Mouse (Mus musculus): Measurements from ENCODE around the gene Fsip1. TPM values are rescaled to one million over a fixed set of nuclear protein-coding genes. Genes with fewer than 3 reads are reported as not detected.
A peak's percentile ranks its signal among the peaks of the same experiment; 100 is the strongest.
"Not testable (repeated sequence)": the region's sequence is repeated elsewhere in the genome, so short reads cannot be mapped to it uniquely, and the experiment has no call there.

Gene Fsip1
- polyA plus RNA-seq, 1 experiment from 2014 or later = 0.31 TPM

GRCm38 (mm10) chr2:118167731-118168130, 89.0 kb downstream of the Fsip1 start:
- ATAC-seq (ENCODE audit: insufficient number of reproducible peaks, low FRiP score, low TSS enrichment, low read depth) = no peak
- Histone ChIP-seq H3K36me3 (no peaks in the 10 kb centered on the region), H3K4me3 (no peak overlapping the region), H3K27me3 (no peaks in the 10 kb centered on the region), H3K4me1 (peaks cover 17% of the 10 kb centered on the region), H3K27ac (no peak overlapping the region), H3K4me2 (no peak overlapping the region), H3K9me3 (no peaks in the 10 kb centered on the region), H3K9ac (no peak overlapping the region)
- WGBS = 42% methylated on average over 4 of the region's 4 CpGs

DNA sequence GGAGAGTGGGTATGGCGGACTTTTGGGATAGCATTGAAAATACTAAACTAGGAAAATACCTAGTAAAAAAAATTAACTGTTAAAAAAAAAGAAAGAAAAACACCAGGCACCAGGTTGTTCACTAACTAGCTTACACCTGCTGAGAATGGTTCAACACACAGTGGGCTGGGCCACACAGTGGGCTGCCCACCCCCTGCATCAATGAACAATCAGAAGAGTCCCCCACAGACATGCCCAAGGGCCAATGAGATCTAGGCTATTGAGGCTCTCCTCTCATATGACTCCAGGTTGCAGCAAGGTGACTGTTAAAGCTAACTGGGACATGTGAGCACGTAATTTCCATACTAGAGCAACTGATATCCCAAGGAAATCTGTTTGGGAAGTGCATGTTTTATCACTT, 91.1 kb downstream of the Fsip1 start:
- Histone ChIP-seq H3K27me3 (no peaks in the 10 kb centered on the region), H3K4me1 (peaks cover 27% of the 10 kb centered on the region), H3K36me3 (no peaks in the 10 kb centered on the region), H3K9ac (no peak overlapping the region), H3K9me3 (no peaks in the 10 kb centered on the region), H3K27ac (no peak overlapping the region), H3K4me3 (no peak overlapping the region), H3K4me2 (no peak overlapping the region)
- 86% methylated on average over 2 of the region's 2 CpGs for WGBS
- no peak for ATAC-seq (ENCODE audit: insufficient number of reproducible peaks, low FRiP score, low TSS enrichment, low read depth)

GRCm38 (mm10) chr2:118164137-118164536, 92.6 kb downstream of the Fsip1 start:
- H3K4me1 ChIP-seq = peaks cover 43% of the 10 kb centered on the region
- H3K27me3 ChIP-seq = no peaks in the 10 kb centered on the region
- H3K36me3 ChIP-seq = no peaks in the 10 kb centered on the region
- H3K4me2 ChIP-seq = no peak overlapping the region
- ATAC-seq (ENCODE audit: insufficient number of reproducible peaks, low FRiP score, low TSS enrichment, low read depth) = no peak
- H3K9ac ChIP-seq = no peak overlapping the region
- H3K27ac ChIP-seq = no peak overlapping the region
- no peaks in the 10 kb centered on the region for H3K9me3 ChIP-seq
- no peak overlapping the region for H3K4me3 ChIP-seq
- WGBS = 43% methylated on average over 6 of the region's 6 CpGs

DNA sequence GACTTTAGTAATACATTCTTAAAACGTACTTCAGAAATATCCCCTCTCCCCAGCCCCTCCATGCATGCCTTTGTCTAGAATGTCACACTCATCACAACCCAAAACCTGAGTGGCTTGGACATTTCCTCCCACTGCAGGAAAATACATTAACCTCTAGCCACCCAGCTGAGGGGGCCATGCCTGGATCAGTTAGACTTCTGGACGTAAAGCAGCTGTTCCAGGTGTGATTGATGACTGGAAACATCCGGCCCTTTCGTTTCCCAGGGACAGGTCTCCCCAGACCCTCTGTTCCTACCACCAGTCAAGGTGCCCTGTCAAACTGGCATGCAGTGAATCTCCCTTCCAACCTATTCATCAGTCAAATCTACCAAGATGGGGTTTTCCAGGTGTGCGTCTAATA, 94.3 kb downstream of the Fsip1 start:
- Histone ChIP-seq H3K4me1 (peaks cover 49% of the 10 kb centered on the region), H3K9me3 (no peaks in the 10 kb centered on the region)

DNA sequence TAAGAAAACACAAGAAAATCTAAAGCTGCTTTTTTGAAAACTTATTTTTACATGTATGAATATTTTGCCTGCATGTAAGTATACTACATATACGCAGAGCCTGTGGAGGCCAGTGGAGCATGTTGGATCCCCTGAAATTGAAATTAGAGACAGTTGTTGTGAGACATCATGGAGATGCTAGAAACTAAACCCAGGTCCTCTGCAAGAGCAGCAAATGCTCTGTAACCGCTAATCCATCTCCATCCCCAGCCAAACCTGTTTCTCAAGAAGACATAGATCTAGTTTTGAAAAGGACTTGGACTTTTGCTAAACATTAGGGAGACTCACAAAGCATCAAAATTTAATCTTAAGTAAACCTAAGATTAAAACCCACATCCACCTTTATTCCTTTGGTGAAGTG, 95.8 kb downstream of the Fsip1 start:
- WGBS = 77% methylated on average over 2 of the region's 2 CpGs
- H3K9me3 ChIP-seq = no peaks in the 10 kb centered on the region
- H3K27ac ChIP-seq = peak overlapping the region; percentile 44; the same call in 1 of the 2 replicates
- no peak for ATAC-seq (ENCODE audit: insufficient number of reproducible peaks, low FRiP score, low TSS enrichment, low read depth)
- H3K27me3 ChIP-seq = no peaks in the 10 kb centered on the region
- no peak overlapping the region for H3K9ac ChIP-seq
- H3K4me1 ChIP-seq = peaks cover 49% of the 10 kb centered on the region
- no peaks in the 10 kb centered on the region for H3K36me3 ChIP-seq
- no peak overlapping the region for H3K4me2 ChIP-seq
- H3K4me3 ChIP-seq = no peak overlapping the region

More for the DNA sequence above, 94.3 kb downstream of the Fsip1 start:
- Histone ChIP-seq H3K4me2 (no peak overlapping the region), H3K9ac (no peak overlapping the region), H3K4me3 (no peak overlapping the region), H3K27me3 (no peaks in the 10 kb centered on the region), H3K27ac (peak overlapping the region; percentile 67), H3K36me3 (no peaks in the 10 kb centered on the region)
- no peak for ATAC-seq (ENCODE audit: insufficient number of reproducible peaks, low FRiP score, low TSS enrichment, low read depth)
- WGBS = 39% methylated on average over 5 of the region's 5 CpGs

GRCm38 (mm10) chr2:118160547-118160946, 96.2 kb downstream of the Fsip1 start:
- Histone ChIP-seq H3K4me2 (no peak overlapping the region), H3K36me3 (no peaks in the 10 kb centered on the region), H3K9ac (no peak overlapping the region), H3K4me1 (peaks cover 49% of the 10 kb centered on the region), H3K4me3 (no peak overlapping the region), H3K9me3 (no peaks in the 10 kb centered on the region), H3K27ac (peak overlapping the region; percentile 44; the same call in 1 of the 2 replicates), H3K27me3 (no peaks in the 10 kb centered on the region)
- ATAC-seq (ENCODE audit: insufficient number of reproducible peaks, low FRiP score, low TSS enrichment, low read depth) = no peak
- 23% methylated on average over 6 of the region's 6 CpGs for WGBS

DNA sequence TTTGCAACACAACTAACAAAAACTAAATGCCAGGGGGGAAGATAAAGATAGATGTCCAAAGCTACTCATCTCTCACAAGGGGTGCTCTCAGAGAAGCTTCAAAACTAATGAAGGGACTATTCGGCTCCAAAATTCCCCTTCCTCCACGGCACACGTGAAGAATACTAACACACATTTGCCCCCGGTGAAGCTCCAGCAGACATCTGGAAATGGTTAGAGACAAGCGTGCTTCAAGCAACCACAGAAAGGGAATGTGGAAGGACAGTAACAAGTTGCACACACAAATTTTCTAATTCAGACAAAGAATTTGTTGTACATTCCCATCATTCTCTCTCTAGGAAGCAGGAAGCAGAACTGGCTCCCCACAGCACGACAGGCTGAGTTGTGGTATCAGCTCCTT, 97.6 kb downstream of the Fsip1 start:
- Histone ChIP-seq H3K27ac (peak overlapping the region; percentile 34; the same call in 1 of the 2 replicates), H3K36me3 (no peaks in the 10 kb centered on the region), H3K27me3 (no peaks in the 10 kb centered on the region), H3K4me1 (peaks cover 48% of the 10 kb centered on the region), H3K4me2 (no peak overlapping the region), H3K9ac (no peak overlapping the region), H3K9me3 (no peaks in the 10 kb centered on the region), H3K4me3 (no peak overlapping the region)
- WGBS = 18% methylated on average over 6 of the region's 6 CpGs
- ATAC-seq (ENCODE audit: insufficient number of reproducible peaks, low FRiP score, low TSS enrichment, low read depth) = no peak

- Histone ChIP-seq H3K27me3 (no peaks in the 10 kb centered on the region), H3K36me3 (no peaks in the 10 kb centered on the region), H3K27ac (no peak overlapping the region; the same call in 1 of the 2 replicates), H3K9ac (no peak overlapping the region), H3K4me2 (no peak overlapping the region), H3K9me3 (no peaks in the 10 kb centered on the region), H3K4me3 (no peak overlapping the region), H3K4me1 (peaks cover 40% of the 10 kb centered on the region)
- no peak for ATAC-seq (ENCODE audit: insufficient number of reproducible peaks, low FRiP score, low TSS enrichment, low read depth)
- WGBS = 73% methylated on average over 3 of the region's 3 CpGs
These were observed 98.7 kb downstream of the Fsip1 start for GRCm38 (mm10) chr2:118158095-118158494.

DNA sequence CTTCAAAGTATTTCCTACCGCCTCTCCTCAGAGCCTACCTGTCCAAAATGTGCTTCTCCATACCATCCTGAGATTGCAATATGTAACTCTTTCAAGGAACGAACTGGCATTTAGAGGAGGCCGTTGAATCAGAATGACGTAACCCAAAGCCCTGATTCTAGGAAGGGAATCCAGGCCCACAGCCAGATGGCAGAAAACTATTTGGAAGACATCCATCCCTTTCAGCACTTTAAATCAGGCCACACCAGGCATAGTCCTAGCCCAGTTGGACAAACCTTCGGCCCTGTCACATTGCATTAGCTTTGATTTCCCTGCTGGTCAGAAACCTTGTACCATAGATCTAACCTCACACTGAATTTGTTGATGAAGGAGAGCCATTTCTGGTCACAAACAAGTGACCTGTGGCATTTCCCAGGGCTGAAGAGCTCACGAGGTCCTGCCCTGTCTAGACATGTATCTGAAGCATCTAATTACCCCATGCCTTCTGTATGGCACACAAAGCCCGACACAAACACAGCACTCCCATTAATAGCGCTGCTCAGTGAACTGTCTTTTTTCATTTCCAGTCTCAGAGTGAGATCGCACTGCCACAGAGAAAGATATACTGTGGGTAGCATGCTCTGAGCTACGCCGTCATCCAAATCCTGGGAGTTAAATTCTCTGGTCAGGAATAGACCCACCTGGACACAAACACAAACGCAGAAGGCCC, 106.8 kb downstream of the Fsip1 start:
- Histone ChIP-seq H3K27ac (no peak overlapping the region), H3K4me1 (peaks cover 13% of the 10 kb centered on the region), H3K36me3 (no peaks in the 10 kb centered on the region), H3K4me3 (no peak overlapping the region), H3K27me3 (no peaks in the 10 kb centered on the region), H3K9ac (no peak overlapping the region), H3K9me3 (no peaks in the 10 kb centered on the region), H3K4me2 (no peak overlapping the region)
- peak; percentile 30; the same call in 1 of the 2 replicates for ATAC-seq (ENCODE audit: insufficient number of reproducible peaks, low FRiP score, low TSS enrichment, low read depth)
- WGBS = 60% methylated on average over 12 of the region's 12 CpGs

DNA sequence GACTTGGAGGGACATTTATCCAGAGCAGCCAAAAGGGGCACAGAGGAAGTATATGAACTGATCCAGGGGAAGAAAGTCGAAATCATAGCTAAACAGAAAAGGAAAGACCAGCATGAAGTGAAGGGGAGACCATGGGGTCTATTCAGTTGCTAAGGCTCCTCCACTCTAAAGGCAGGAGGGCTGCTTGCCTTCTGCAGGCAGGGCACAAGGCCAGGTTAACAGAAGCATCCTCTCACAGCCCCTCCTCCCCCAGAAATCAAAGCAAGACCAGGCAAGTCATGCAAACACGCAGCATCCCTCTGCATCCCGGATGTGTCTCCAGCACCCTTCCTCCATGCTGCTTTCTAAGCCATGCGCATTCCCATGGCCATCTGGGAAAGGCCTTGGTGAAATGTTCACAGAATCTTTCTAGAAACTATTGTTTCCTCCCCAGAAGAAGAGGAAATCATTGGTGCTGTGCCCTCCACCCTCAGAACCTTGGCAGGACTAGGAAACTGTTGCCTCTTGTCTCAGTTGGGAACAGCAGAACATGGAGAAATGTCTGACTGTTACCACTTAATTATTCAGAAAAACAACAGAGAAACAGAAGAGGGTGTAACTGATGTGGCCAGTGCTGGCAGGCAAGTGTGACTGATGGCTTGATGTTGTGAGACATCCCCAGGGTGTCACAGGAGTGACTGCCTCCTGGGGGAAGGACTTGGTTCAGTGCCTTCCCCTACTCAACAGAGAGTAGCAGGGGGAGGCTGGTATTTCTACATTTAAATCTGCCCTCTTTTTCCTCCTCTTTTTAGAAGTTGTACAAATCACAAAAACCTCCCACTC, 108.2 kb downstream of the Fsip1 start:
- 63% methylated on average over 4 of the region's 4 CpGs for WGBS
- no peaks in the 10 kb centered on the region for H3K9me3 ChIP-seq
- H3K4me3 ChIP-seq = no peak overlapping the region
- H3K27ac ChIP-seq = no peak overlapping the region
- no peaks in the 10 kb centered on the region for H3K36me3 ChIP-seq
- H3K9ac ChIP-seq = no peak overlapping the region
- no peaks in the 10 kb centered on the region for H3K27me3 ChIP-seq
- ATAC-seq (ENCODE audit: insufficient number of reproducible peaks, low FRiP score, low TSS enrichment, low read depth) = no peak
- H3K4me1 ChIP-seq = peaks cover 13% of the 10 kb centered on the region
- no peak overlapping the region for H3K4me2 ChIP-seq

DNA sequence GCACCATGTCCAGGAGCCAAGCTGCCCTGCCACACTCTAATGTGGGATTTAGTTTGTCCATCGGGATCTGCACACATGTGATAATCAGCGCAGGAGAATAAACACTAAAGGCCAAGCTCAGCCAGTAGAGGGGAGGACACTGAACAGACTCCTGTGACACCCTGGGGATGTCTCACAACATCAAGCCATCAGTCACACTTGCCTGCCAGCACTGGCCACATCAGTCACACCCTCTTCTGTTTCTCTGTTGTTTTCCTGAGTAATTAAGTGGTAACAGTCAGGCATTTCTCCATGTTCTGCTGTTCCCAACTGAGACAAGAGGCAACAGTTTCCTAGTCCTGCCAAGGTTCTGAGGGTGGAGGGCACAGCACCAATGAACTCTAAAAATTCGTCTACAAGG, 109.0 kb downstream of the Fsip1 start:
- H3K4me3 ChIP-seq; H3K9ac ChIP-seq; H3K36me3 ChIP-seq; H3K27me3 ChIP-seq; H3K9me3 ChIP-seq; H3K27ac ChIP-seq; ATAC-seq (ENCODE audit: insufficient number of reproducible peaks, low FRiP score, low TSS enrichment, low read depth); H3K4me2 ChIP-seq: not testable (repeated sequence)
- peaks cover 13% of the 10 kb centered on the region for H3K4me1 ChIP-seq
- 50% methylated on average over 3 of the region's 3 CpGs for WGBS

DNA sequence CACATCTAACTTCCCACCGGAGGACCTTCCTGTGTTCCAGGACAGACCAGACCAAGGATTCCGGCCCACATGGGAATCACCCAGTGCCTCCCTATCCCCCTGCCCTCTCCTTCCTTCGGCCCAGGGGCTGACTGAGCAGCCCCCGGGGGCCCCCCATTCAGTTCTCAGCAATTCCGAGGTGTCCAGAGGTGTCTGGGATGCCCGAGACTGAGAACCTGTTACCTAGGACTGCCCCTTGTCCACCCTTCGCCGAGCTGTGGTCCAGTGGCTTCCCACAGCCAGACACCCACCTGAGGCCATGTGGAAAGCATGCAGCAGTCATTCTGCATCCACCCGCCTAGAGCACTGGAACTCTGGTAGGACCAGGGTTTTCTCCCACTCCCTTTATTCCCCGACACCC, 115.1 kb downstream of the Fsip1 start:
- Histone ChIP-seq H3K9ac (no peak overlapping the region), H3K36me3 (no peaks in the 10 kb centered on the region), H3K4me3 (no peak overlapping the region), H3K4me2 (no peak overlapping the region), H3K9me3 (no peaks in the 10 kb centered on the region), H3K4me1 (no peaks in the 10 kb centered on the region), H3K27me3 (no peaks in the 10 kb centered on the region), H3K27ac (no peak overlapping the region)
- ATAC-seq (ENCODE audit: insufficient number of reproducible peaks, low FRiP score, low TSS enrichment, low read depth) = no peak
- WGBS = 88% methylated on average over 10 of the region's 10 CpGs

Measured in limb, embryonic 15.5 days (tissue).